Mouse (Mus musculus) lung, adult 2 months (tissue): Measurements from ENCODE around the gene Tomm22.
A peak's percentile ranks its signal among the peaks of the same experiment; 100 is the strongest.

Experiments used
- CTCF ChIP-seq: fragments of 200-500 bp; IDR thresholded peaks from 2 replicates; pipeline ENCODE4 v1.5.1; 2011; ENCODE audit warnings: mild to moderate bottlenecking, low read length, control low read depth; ENCODE audit not compliant: insufficient read depth
- POLR2A ChIP-seq: fragments of 200-500 bp; IDR thresholded peaks from 2 replicates; pipeline ENCODE4 v1.6.1; 2011; ENCODE audit warnings: low read depth, mild to moderate bottlenecking, control low read depth, low read length, borderline replicate concordance; ENCODE audit errors: extremely low read depth

GRCm38 (mm10) chr15:79650569-79650968 is 20.1 kb upstream of the Tomm22 start:
- peak; percentile 63 for TF ChIP-seq CTCF
- no peak for TF ChIP-seq POLR2A
